Mouse (Mus musculus) spleen, adult 2 months (tissue): ENCODE data around the gene Tmem211. TPM values are rescaled to one million over a fixed set of nuclear protein-coding genes. Genes with fewer than 3 reads are reported as not detected.

Source experiments
- DNase-seq, 2 experiments: peaks; one replicate each; pipeline versions ENCODE4 v3.0.0 to v3.0.0-alpha.2; 2012 to 2021; ENCODE audit warnings: low spot score in 2 of 2, low read depth in 1 of 2
- H3K27ac ChIP-seq: fragments of 200-500 bp; 2 replicates; pipeline ENCODE4 v1.5.1; 2012; ENCODE audit warnings: low read length, inconsistent platforms; ENCODE audit not compliant: insufficient read depth
- H3K27me3 ChIP-seq: fragments of 200-500 bp; 2 replicates; pipeline ENCODE4 v1.6.1; 2012; ENCODE audit warnings: mild to moderate bottlenecking, moderate library complexity, low read length, inconsistent platforms; ENCODE audit not compliant: control insufficient read depth, insufficient read depth
- H3K36me3 ChIP-seq: fragments of 200-500 bp; 2 replicates; pipeline ENCODE4 v1.6.1; 2012; ENCODE audit warnings: mild to moderate bottlenecking, low read length, inconsistent platforms; ENCODE audit not compliant: control insufficient read depth, insufficient read depth
- H3K4me1 ChIP-seq: fragments of 200-500 bp; 2 replicates; pipeline ENCODE4 v1.6.1; 2011; ENCODE audit warnings: inconsistent platforms; ENCODE audit not compliant: control insufficient read depth, insufficient read depth, insufficient read length
- H3K4me3 ChIP-seq: fragments of 200-500 bp; 2 replicates; pipeline ENCODE4 v1.5.1; 2011; ENCODE audit warnings: mild to moderate bottlenecking, inconsistent platforms; ENCODE audit not compliant: insufficient read depth, insufficient read length; ENCODE audit errors: extremely low read depth
- CTCF ChIP-seq: fragments of 200-500 bp; IDR thresholded peaks from 2 replicates; pipeline ENCODE4 v1.5.1; 2011; ENCODE audit warnings: mild to moderate bottlenecking, inconsistent platforms; ENCODE audit not compliant: insufficient read depth, insufficient read length, insufficient replicate concordance; ENCODE audit errors: extremely low read depth
- POLR2A ChIP-seq: fragments of 200-500 bp; IDR thresholded peaks from 2 replicates; pipeline ENCODE4 v1.6.1; 2011; ENCODE audit warnings: low read depth, low read length, inconsistent platforms
- WGBS: fragments of 180-500 bp; shearing (Covaris S2); methylation state at CpG from one replicate; pipeline ENCODE4 v1.1.7; 2018; 5-methylcytosine and 5-hydroxymethylcytosine counted together
- polyA plus RNA-seq: library from polyadenylated mRNA; depleted of rRNA; stranded (reverse); fragments of >200 nt; gene quantifications from 2 replicates; pipeline ENCODE4 v1.2.3, GENCODE M21; 2012

The Tmem211 gene
- polyA plus RNA-seq, 1 experiment = not detected

DNA sequence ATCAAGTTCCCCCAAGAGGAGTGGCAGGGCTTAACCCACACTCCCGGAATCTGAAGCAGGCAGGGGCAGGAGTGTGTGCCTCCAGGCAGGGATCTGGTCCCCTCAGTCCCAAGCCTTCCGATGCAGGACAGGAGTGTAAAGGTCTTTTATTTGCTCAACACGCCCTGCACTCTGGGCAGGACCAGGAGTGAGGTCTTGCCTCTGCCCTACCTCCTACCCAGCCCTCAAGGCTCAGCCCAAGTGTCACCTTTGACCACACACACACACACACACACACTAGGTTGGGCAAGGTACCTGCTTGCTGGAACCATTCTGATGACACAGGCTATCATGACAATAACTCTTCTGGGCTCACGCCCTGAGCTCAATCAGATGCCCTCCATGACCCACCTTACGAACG is 7.3 kb upstream of the Tmem211 start:
- H3K4me1 ChIP-seq = peaks cover 3% of the 10 kb centered on the region; the same call in 1 of the 2 replicates
- 91% methylated on average over 6 of the region's 6 CpGs for WGBS
- H3K27me3 ChIP-seq = peaks cover 4% of the 10 kb centered on the region
- TF ChIP-seq CTCF = no peak
- TF ChIP-seq POLR2A = no peak
- H3K27ac ChIP-seq = no peak overlapping the region
- H3K36me3 ChIP-seq = no peaks in the 10 kb centered on the region
- H3K4me3 ChIP-seq = no peak overlapping the region
- no peak for DNase-seq

DNA sequence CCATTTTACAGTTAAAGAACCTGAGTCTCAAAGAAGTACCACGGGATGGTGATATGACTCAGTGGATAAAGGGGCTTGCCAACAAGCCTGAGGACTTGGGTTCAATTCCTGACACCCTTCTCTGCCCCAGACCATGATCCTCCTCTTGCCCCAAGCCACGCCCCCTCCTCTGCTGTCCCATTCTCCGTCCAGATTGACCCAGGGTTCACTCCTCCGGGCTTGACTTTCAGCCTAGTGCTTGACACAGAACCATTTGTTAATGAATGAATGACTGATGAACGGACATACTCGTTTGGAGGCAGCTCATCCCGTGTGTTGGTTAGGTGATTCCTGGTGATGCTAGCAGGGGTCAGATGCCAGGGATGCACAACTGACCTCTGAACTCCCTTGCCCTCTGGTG is 6.8 kb upstream of the Tmem211 start:
- no peak for DNase-seq
- 81% methylated on average over 7 of the region's 7 CpGs for WGBS
- TF ChIP-seq CTCF = no peak
- no peak for TF ChIP-seq POLR2A
- Histone ChIP-seq H3K27ac (no peak overlapping the region), H3K4me3 (no peak overlapping the region), H3K27me3 (peaks cover 4% of the 10 kb centered on the region), H3K4me1 (peaks cover 3% of the 10 kb centered on the region; the same call in 1 of the 2 replicates), H3K36me3 (no peaks in the 10 kb centered on the region)

DNA sequence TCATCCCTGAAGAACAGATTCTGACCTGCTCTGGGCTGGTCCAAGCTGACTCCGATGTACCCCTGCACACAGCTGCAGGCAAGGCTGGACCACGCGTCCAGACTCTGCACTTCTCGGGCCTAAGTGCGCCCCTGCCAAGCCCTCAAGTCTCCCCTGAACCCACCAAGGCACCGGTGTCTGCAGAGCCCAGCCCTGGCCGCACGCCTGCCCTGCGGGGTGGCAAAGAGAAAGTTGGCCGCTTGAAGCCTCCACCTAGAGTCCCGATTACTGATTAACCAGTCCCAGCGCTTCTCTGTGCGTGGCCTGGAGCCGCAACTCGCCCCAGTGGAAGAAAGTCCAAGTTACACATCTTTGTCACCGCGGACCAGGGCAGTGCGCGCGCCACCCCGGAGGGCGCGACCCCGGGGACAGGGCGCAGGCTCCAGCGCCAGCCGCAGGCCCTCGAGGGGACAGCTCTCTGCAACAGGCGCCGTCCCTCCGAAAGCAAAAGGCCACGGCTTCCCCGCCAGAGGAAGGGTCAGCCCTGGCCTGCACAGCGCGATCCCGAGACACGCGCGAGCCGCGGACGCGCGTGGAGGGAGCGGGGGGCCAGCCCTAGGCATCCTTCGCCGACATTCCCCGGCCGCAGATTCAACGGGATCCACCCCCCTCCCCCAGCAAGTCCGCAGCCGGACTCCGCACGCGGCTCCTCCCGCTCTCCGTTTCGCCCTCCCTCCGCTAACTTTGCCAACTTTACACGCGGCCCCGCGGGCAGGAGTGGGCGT is 6.1 kb upstream of the Tmem211 start:
- no peak overlapping the region for H3K27ac ChIP-seq
- H3K36me3 ChIP-seq = no peaks in the 10 kb centered on the region
- peaks cover 4% of the 10 kb centered on the region for H3K27me3 ChIP-seq
- WGBS = 4% methylated on average over 46 of the region's 64 CpGs
- no peak for TF ChIP-seq CTCF
- no peak for TF ChIP-seq POLR2A
- no peak for DNase-seq
- peak overlapping the region; percentile 43; the same call in 1 of the 2 replicates for H3K4me3 ChIP-seq
- peaks cover 3% of the 10 kb centered on the region; the same call in 1 of the 2 replicates for H3K4me1 ChIP-seq

DNA sequence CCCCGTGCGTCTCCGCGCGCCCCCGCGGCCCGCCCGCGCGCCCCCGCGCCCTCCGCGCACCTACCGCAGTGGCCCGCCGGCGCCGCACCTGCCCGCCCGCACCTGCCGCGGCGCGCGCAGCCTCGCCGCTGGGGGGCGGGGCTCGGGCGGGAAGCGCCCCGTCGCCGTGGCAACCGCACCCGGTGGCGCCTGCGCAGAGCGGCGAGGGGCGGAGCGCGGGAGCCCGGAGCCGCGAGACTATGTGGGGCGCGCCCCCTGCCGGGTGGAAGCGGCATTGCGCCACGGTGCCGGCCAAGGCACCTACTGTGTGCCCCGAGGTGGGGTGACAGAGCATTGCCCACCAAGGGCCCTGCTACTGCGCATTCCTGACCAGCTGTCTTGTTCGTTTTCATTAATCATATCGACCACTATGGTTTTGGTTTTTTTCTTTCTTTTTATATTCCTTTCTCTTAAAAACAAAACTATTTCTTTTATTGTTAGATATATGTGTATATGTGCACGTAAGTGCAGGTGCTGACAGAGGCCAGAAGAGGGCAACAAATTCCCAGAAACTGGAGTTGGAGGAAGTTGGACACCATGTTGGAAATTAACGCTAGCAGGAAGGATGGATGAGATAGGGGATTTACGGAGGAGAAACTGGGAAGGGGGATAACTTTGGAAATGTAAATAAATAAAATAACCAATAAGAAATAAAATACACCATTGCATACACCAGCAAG is 5.4 kb upstream of the Tmem211 start, which contains the start of gene 2900026A02Rik:
TSS of gene 2900026A02Rik (minus strand) at position 90 of the 719 bp plus-strand sequence.
- Histone ChIP-seq H3K36me3 (no peaks in the 10 kb centered on the region), H3K4me3 (peak within 1 kb of the TSS; percentile 43; the same call in 1 of the 2 replicates), H3K27ac (no peak within 1 kb of the TSS), H3K27me3 (peaks cover 4% of the 10 kb centered on the region), H3K4me1 (peaks cover 3% of the 10 kb centered on the region; the same call in 1 of the 2 replicates)
- DNase-seq = peak in 1 of 2 experiments; percentile 15
- WGBS = 13% methylated on average over 39 of the region's 62 CpGs
- peak; percentile 59 for TF ChIP-seq CTCF
- TF ChIP-seq POLR2A = no peak

DNA sequence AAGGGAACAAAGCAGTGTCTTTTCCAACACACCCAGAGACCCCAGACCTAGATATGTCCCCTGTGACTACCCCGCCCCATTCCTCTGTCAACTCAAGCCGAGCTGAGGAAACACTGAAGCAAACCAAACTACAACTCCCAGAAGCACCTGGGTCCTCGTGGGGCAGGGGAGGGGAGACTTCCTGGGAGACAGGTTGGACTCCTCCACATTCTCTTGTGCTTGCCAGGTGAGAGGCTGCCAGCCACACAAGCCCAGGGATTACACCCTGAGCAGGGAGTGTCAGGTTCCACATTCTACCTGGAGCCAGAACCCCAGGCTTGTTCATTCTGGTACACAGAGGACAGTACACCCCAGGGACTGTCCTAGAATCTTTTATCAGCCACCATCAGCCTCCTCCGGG is 2.8 kb upstream of the Tmem211 start:
- H3K27me3 ChIP-seq = peaks cover 4% of the 10 kb centered on the region
- 65% methylated on average over 4 of the region's 4 CpGs for WGBS
- peaks cover 7% of the 10 kb centered on the region for H3K4me1 ChIP-seq
- H3K4me3 ChIP-seq = no peak overlapping the region
- no peaks in the 10 kb centered on the region for H3K36me3 ChIP-seq
- no peak overlapping the region for H3K27ac ChIP-seq
- DNase-seq = no peak
- TF ChIP-seq CTCF (no peak), POLR2A (no peak)

DNA sequence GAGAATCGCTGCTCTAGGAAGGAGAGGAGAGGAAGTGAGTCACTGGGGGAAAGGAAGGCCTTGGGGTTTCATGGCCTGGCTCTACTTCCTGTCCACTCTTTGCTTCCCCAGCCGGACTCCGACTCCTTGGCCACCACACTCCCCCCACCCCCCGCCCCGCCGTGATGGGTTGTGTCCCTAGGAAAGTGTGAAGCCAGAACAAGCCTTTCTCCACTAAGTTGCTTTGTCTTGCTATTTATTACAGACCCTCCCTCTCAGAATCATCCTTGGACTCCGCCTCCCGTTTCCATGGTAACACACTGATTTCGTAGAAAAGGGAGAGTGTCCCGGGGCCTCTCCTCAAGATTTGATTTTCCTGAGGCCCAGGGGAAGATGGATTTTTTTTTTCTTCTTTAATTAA is 1.4 kb upstream of the Tmem211 start:
- H3K4me3 ChIP-seq = no peak overlapping the region
- no peak overlapping the region for H3K27ac ChIP-seq
- H3K27me3 ChIP-seq = peaks cover 4% of the 10 kb centered on the region
- H3K4me1 ChIP-seq = peaks cover 7% of the 10 kb centered on the region
- WGBS = 16% methylated on average over 10 of the region's 10 CpGs
- TF ChIP-seq POLR2A (no peak), CTCF (no peak)
- H3K36me3 ChIP-seq = no peaks in the 10 kb centered on the region
- DNase-seq = no peak
